Mouse (Mus musculus): ENCODE data around the gene Gstm1. TPM values are rescaled to one million over a fixed set of nuclear protein-coding genes. Genes with fewer than 3 reads are reported as not detected.
"Not testable (repeated sequence)": the region's sequence is repeated elsewhere in the genome, so short reads cannot be mapped to it uniquely, and the experiment has no call there.

The Gstm1 gene
- polyA plus RNA-seq, 1 experiment from 2014 or later, result 33.8 TPM

- Histone ChIP-seq H3K4me1 (ENCODE audit: control insufficient read depth, insufficient read depth, low read length) (peaks cover 4% of the 10 kb centered on the region), H3K9me3 (ENCODE audit: control insufficient read depth, low read length) (no peaks in the 10 kb centered on the region), H3K4me2 (peak within 1 kb of the TSS; percentile 81), H3K9ac (ENCODE audit: low read length) (peak within 1 kb of the TSS; percentile 57), H3K4me3 (ENCODE audit: low read depth, low read length) (peak within 1 kb of the TSS; percentile 48), H3K27me3 (ENCODE audit: control insufficient read depth, insufficient read depth, low read length) (no peaks in the 10 kb centered on the region), H3K36me3 (ENCODE audit: control insufficient read depth, insufficient read depth, low read length) (no peaks in the 10 kb centered on the region), H3K27ac (ENCODE audit: low read depth, low read length) (no peak within 1 kb of the TSS)
- 7% methylated on average over 29 of the region's 29 CpGs for WGBS
- peak; percentile 95 for DNase-seq (ENCODE audit: low spot score, missing footprints)
- peak; percentile 94 for ATAC-seq (ENCODE audit: low FRiP score)
Observed at GRCm38 (mm10) chr3:108044394-108045140, 26.8 kb upstream of the Gstm1 start, which contains the start of gene Gstm4. TSS of gene Gstm4 (minus strand) at chr3:108044894.

GRCm38 (mm10) chr3:108033156-108033555 lies 15.4 kb upstream of the Gstm1 start:
- ATAC-seq (ENCODE audit: low FRiP score) (no peak), DNase-seq (ENCODE audit: low spot score, missing footprints) (no peak)
- 70% methylated on average over 5 of the region's 5 CpGs for WGBS
- Histone ChIP-seq H3K9ac (ENCODE audit: low read length) (no peak overlapping the region), H3K36me3 (ENCODE audit: control insufficient read depth, insufficient read depth, low read length) (no peaks in the 10 kb centered on the region), H3K27me3 (ENCODE audit: control insufficient read depth, insufficient read depth, low read length) (no peaks in the 10 kb centered on the region), H3K9me3 (ENCODE audit: control insufficient read depth, low read length) (no peaks in the 10 kb centered on the region), H3K4me1 (ENCODE audit: control insufficient read depth, insufficient read depth, low read length) (no peaks in the 10 kb centered on the region), H3K4me2 (no peak overlapping the region), H3K27ac (ENCODE audit: low read depth, low read length) (no peak overlapping the region), H3K4me3 (ENCODE audit: low read depth, low read length) (no peak overlapping the region)

- Histone ChIP-seq H3K36me3 (ENCODE audit: control insufficient read depth, insufficient read depth, low read length) (no peaks in the 10 kb centered on the region), H3K9ac (ENCODE audit: low read length) (no peak overlapping the region)
- ATAC-seq (ENCODE audit: low FRiP score), result no peak
Observed at GRCm38 (mm10) chr3:108032113-108032512, 14.3 kb upstream of the Gstm1 start.

GRCm38 (mm10) chr3:108028641-108029365 lies 11.0 kb upstream of the Gstm1 start:
- Histone ChIP-seq H3K27me3 (ENCODE audit: control insufficient read depth, insufficient read depth, low read length) (no peaks in the 10 kb centered on the region), H3K36me3 (ENCODE audit: control insufficient read depth, insufficient read depth, low read length) (no peaks in the 10 kb centered on the region), H3K4me2 (no peak overlapping the region), H3K27ac (ENCODE audit: low read depth, low read length) (no peak overlapping the region), H3K4me3 (ENCODE audit: low read depth, low read length) (no peak overlapping the region), H3K4me1 (ENCODE audit: control insufficient read depth, insufficient read depth, low read length) (no peaks in the 10 kb centered on the region), H3K9me3 (ENCODE audit: control insufficient read depth, low read length) (no peaks in the 10 kb centered on the region), H3K9ac (ENCODE audit: low read length) (0 out of 2 replicates have a peak overlapping the region, but pooled peaks have one; percentile 9)
- DNase-seq (ENCODE audit: low spot score, missing footprints), result no peak
- 72% methylated on average over 4 of the region's 4 CpGs for WGBS
- no peak for ATAC-seq (ENCODE audit: low FRiP score)

More at GRCm38 (mm10) chr3:108032113-108032512, 14.3 kb upstream of the Gstm1 start:
- Histone ChIP-seq H3K9me3 (ENCODE audit: control insufficient read depth, low read length) (no peaks in the 10 kb centered on the region), H3K27ac (ENCODE audit: low read depth, low read length) (no peak overlapping the region), H3K4me3 (ENCODE audit: low read depth, low read length) (no peak overlapping the region), H3K27me3 (ENCODE audit: control insufficient read depth, insufficient read depth, low read length) (no peaks in the 10 kb centered on the region), H3K4me2 (no peak overlapping the region), H3K4me1 (ENCODE audit: control insufficient read depth, insufficient read depth, low read length) (no peaks in the 10 kb centered on the region)
- DNase-seq (ENCODE audit: low spot score, missing footprints), result no peak

GRCm38 (mm10) chr3:108026597-108026996 lies 8.8 kb upstream of the Gstm1 start:
- H3K9me3 ChIP-seq (ENCODE audit: control insufficient read depth, low read length), result no peaks in the 10 kb centered on the region
- ATAC-seq (ENCODE audit: low FRiP score), result no peak

GRCm38 (mm10) chr3:108026049-108026448 lies 8.3 kb upstream of the Gstm1 start:
- Histone ChIP-seq H3K36me3 (ENCODE audit: control insufficient read depth, insufficient read depth, low read length) (no peaks in the 10 kb centered on the region), H3K9me3 (ENCODE audit: control insufficient read depth, low read length) (no peaks in the 10 kb centered on the region), H3K4me1 (ENCODE audit: control insufficient read depth, insufficient read depth, low read length) (no peaks in the 10 kb centered on the region), H3K4me3 (ENCODE audit: low read depth, low read length) (no peak overlapping the region), H3K27me3 (ENCODE audit: control insufficient read depth, insufficient read depth, low read length) (no peaks in the 10 kb centered on the region), H3K9ac (ENCODE audit: low read length) (no peak overlapping the region), H3K4me2 (no peak overlapping the region), H3K27ac (ENCODE audit: low read depth, low read length) (no peak overlapping the region)
- DNase-seq (ENCODE audit: low spot score, missing footprints) (no peak), ATAC-seq (ENCODE audit: low FRiP score) (no peak)
- 78% methylated on average over 5 of the region's 5 CpGs for WGBS

More at GRCm38 (mm10) chr3:108026597-108026996, 8.8 kb upstream of the Gstm1 start:
- no peak overlapping the region for H3K4me3 ChIP-seq (ENCODE audit: low read depth, low read length)
- no peaks in the 10 kb centered on the region for H3K27me3 ChIP-seq (ENCODE audit: control insufficient read depth, insufficient read depth, low read length)
- 73% methylated on average over 1 of the region's 1 CpGs for WGBS
- DNase-seq (ENCODE audit: low spot score, missing footprints), result no peak
- no peaks in the 10 kb centered on the region for H3K36me3 ChIP-seq (ENCODE audit: control insufficient read depth, insufficient read depth, low read length)
- H3K4me1 ChIP-seq (ENCODE audit: control insufficient read depth, insufficient read depth, low read length), result no peaks in the 10 kb centered on the region
- no peak overlapping the region for H3K27ac ChIP-seq (ENCODE audit: low read depth, low read length)
- H3K9ac ChIP-seq (ENCODE audit: low read length), result no peak overlapping the region
- no peak overlapping the region for H3K4me2 ChIP-seq

GRCm38 (mm10) chr3:108025318-108025717 lies 7.5 kb upstream of the Gstm1 start:
- no peaks in the 10 kb centered on the region for H3K27me3 ChIP-seq (ENCODE audit: control insufficient read depth, insufficient read depth, low read length)
- H3K4me3 ChIP-seq (ENCODE audit: low read depth, low read length), result no peak overlapping the region
- no peak overlapping the region for H3K4me2 ChIP-seq
- DNase-seq (ENCODE audit: low spot score, missing footprints) (no peak), ATAC-seq (ENCODE audit: low FRiP score) (no peak)
- H3K36me3 ChIP-seq (ENCODE audit: control insufficient read depth, insufficient read depth, low read length), result no peaks in the 10 kb centered on the region
- H3K9me3 ChIP-seq (ENCODE audit: control insufficient read depth, low read length), result no peaks in the 10 kb centered on the region
- H3K9ac ChIP-seq (ENCODE audit: low read length), result no peak overlapping the region
- no peaks in the 10 kb centered on the region for H3K4me1 ChIP-seq (ENCODE audit: control insufficient read depth, insufficient read depth, low read length)
- WGBS, result 83% methylated on average over 4 of the region's 4 CpGs
- H3K27ac ChIP-seq (ENCODE audit: low read depth, low read length), result no peak overlapping the region

GRCm38 (mm10) chr3:108022650-108023049 lies 4.9 kb upstream of the Gstm1 start:
- H3K27ac ChIP-seq (ENCODE audit: low read depth, low read length), result no peak overlapping the region
- H3K9ac ChIP-seq (ENCODE audit: low read length), result no peak overlapping the region
- WGBS, result 82% methylated on average over 6 of the region's 6 CpGs
- H3K9me3 ChIP-seq (ENCODE audit: control insufficient read depth, low read length), result no peaks in the 10 kb centered on the region
- H3K4me1 ChIP-seq (ENCODE audit: control insufficient read depth, insufficient read depth, low read length), result no peaks in the 10 kb centered on the region; the same call in 1 of the 2 replicates
- H3K36me3 ChIP-seq (ENCODE audit: control insufficient read depth, insufficient read depth, low read length), result no peaks in the 10 kb centered on the region
- H3K4me2 ChIP-seq, result no peak overlapping the region
- ATAC-seq (ENCODE audit: low FRiP score) (no peak), DNase-seq (ENCODE audit: low spot score, missing footprints) (no peak)
- no peaks in the 10 kb centered on the region for H3K27me3 ChIP-seq (ENCODE audit: control insufficient read depth, insufficient read depth, low read length)
- H3K4me3 ChIP-seq (ENCODE audit: low read depth, low read length), result no peak overlapping the region

- WGBS, result 88% methylated on average over 11 of the region's 11 CpGs
- not testable (repeated sequence) for ATAC-seq (ENCODE audit: low FRiP score)
Observed at GRCm38 (mm10) chr3:108020351-108021022, 2.7 kb upstream of the Gstm1 start.

More at GRCm38 (mm10) chr3:108020351-108021022, 2.7 kb upstream of the Gstm1 start:
- not testable (repeated sequence) for DNase-seq (ENCODE audit: low spot score, missing footprints); H3K27ac ChIP-seq (ENCODE audit: low read depth, low read length); H3K4me1 ChIP-seq (ENCODE audit: control insufficient read depth, insufficient read depth, low read length); H3K9ac ChIP-seq (ENCODE audit: low read length); H3K36me3 ChIP-seq (ENCODE audit: control insufficient read depth, insufficient read depth, low read length); H3K9me3 ChIP-seq (ENCODE audit: control insufficient read depth, low read length); H3K4me3 ChIP-seq (ENCODE audit: low read depth, low read length); H3K4me2 ChIP-seq; H3K27me3 ChIP-seq (ENCODE audit: control insufficient read depth, insufficient read depth, low read length)

Measured in midbrain, embryonic 11.5 days (tissue).